Mouse (Mus musculus): ENCODE data around the gene Gna15.
A peak's percentile ranks its signal among the peaks of the same experiment; 100 is the strongest.

Gna15 gene

DNA sequence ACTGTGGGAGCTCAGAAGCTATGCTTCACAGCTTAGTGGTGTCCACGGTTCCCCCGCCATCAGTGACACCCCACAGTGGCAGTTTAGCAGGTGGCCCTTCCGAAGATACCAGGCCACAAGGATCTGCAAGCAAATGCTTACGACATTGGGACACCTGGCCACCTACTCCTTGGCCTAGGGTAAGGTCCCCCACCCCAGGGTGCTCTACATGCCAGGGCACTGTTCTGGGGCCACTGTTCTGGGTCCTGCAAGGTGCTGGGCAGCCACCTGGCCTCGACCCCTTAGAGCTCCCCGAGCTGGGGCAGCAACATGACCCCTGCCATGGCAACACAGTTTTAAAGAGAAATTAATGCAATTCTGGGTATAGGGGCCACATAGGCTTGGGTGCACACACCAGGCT, 28.9 kb downstream of the Gna15 start:
- DNase-seq: peak; percentile 72

DNA sequence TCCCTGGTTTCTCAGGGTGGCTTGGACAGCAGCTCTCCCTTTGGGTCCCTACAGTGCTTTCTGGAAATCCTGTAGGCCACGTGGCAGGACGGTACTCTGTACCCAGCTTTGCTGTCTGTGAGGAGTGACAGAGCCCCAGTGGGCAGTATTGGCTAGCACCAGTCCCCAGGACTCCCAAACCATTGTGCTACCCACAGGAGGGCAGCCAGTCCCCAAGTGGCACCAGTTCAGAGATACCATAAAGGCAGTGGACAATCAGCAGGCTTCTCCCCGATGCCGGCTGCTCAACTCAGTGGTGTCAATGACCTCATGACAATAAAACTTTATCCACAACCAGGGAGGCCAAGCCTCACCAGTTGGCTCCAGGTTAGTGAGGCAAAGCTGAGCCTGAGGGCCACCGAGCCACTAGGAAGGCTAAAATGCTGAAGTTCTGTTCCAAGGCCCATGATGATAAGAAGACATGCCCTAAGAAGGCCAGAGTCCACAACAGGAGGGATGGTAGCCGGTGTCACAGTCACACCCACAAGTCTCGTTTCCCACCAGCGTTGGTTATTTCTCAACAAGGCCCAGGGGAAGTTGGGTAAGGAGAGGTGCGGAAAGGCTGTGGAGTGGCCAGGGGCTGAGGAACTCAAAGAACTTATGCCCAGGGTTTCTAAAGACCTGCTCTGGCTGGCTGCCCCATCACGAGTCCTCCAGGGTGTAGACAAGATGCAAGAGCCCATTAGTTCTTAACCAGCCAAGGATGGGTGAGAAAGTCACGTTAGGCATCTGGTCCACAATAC, 29.6 kb downstream of the Gna15 start:
- DNase-seq: peak; percentile 63

DNA sequence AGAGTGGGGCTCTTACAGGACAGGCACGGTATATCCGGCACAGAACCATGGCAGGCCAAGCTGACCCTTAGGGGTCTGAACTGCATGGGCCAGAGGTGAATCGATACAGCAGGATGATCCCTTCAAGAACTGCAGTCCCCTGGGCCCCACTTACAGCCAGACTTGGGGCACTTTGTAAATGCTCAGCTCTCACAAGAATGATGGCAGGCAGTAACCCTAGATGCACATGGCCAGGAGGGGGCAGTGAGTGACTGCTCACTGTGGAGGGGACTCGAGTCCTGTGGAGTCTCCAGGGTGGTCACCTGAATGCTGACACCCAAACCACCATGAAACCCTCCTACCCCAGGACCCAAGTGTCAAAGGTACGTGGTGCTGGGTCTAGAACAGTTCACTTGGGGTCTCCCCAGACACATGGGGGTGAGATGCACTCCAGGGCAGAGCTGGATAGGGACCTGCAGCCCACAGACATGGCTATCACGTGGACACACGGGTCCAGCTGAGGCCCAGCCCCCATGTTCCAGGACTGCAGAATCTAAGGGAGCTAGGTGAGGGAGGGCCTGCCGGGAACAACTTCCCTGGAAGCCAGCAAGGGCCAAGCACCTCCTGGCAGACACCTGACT, 30.3 kb downstream of the Gna15 start:
- peak; percentile 55 for DNase-seq

DNA sequence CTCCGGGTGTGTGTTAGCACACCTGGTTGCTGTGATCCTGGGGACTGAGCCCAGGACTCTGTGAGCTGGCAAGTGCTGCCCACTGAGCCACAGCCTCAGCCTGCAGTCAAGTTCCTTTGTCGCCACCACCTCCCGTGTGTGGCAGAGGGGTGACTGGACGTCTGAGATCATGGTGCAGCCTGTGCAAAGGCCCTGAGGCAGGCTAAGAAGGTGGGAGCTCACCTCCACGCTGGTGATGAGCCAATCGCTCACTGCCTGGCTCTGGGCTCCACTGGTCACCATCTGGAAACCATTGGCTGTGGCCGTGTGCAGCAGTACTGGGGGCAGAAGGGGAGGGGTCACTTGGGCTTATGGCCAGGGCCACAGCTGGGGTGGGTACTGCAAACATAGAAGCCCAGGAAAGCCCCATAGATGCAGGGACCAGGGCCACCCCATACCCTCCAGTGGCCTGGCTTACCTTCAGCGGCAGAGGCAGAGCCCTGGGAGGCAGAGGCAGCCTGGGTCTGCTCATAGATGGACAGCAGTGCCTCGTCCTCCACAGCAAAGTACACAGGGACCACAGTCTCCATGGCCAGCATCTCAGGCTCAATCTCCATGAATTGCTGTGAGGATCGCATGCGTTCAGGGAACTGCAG, 31.3 kb downstream of the Gna15 start:
- DNase-seq: peak; percentile 57

DNA sequence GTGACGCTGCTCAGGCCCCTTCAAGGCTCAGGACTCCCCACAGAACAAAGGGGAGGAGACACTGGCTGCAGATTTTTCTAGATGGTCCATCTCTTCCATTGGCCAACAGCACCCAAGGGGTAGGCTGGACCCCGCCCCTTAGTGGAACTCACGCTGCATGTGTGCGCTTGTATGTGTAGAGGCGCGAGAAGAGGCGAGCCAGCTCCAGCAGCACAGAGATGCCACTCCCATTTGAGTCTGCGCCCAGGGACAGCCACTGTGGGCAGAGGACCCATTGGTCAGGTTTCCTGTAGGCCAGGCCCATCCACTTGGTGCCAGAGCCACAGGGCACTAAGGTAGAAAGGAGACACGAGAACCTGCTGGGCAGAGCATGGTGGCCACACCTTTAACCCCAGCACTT, 33.0 kb downstream of the Gna15 start:
- peak; percentile 46 for DNase-seq

DNA sequence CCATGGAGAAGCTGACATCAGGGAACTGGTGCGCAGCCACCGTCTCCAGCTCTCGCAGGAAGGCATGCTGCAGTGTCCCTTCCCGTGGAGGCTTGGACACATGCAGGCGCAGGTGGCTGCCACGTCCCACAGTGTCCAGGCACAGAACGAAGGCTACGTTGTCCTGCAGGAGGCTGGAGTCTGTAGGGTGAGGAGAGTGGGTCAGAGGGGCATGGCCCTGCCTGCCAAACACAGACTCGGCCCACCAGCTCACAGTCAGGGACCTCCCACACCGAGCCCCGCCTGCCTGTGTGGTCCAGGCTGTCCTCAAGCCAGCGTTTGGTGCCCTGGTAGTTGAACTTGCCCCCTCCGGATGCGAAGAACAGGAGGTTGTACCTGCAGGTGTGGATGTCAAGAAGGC, 34.1 kb downstream of the Gna15 start:
- DNase-seq: no peak

DNA sequence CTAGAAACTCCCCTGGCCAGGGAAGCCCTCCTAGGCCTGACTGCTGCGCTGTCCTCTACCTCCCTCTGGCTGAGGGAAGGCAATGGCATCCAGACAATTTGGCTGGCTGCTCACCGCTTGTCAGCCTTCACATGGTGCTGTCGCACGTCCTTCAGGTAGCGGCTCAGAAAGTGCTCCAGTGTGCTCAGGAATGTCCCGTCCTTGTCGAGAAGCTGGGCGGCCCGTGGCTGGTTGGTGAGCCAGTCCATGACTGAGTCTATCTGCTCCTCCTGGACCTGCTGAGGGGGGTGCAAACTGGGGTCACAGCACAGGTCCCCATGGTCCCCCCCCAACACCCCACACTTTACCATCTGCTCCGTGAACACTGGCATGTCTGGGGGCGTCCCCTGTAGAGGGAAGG, 35.9 kb downstream of the Gna15 start:
- DNase-seq: no peak

DNA sequence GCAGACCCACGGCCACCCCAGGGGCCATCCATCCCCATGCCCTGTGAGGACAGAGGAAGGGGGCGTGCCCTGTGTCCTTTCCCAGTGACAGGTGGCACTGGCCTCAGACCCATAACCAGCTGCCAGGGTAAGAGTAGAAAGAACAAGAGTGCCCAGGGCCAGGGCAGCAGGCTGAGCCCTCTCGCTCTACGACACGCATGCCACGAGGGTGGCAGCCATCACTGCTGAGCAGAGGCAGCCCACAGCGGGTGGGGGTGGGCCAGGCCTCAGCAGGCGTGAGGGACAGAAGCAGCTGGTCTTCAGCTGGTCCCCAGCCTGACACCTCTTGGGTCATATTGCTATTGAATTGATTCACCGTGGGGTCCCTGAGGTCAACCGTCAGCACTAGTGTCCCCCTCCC, 37.5 kb downstream of the Gna15 start:
- no peak for DNase-seq

DNA sequence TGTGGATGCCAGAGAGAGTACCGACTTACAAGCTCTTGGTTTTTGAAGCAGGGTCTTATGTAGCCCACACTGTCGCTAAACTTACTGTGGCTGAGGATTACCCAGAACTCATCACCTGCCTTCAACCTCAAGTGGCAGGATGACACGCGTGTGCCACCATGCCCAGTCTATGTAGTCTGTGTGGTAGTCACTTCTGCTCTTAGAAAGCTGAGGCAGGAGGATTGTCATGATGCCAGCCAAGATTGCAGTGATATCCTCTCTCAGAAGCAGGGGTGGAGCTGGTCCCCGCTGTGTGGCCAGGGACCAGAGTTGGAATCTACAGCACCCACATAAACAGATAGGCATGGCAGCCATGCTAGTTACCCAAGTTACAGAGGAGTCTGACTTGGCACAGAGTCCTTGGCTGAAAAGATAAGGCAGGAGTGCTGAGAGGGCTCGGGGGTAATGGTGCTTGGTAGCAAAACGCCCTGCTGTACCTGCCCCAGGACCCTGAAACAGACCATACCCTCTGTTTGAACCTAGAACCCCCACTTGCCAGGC, 38.5 kb downstream of the Gna15 start:
- DNase-seq: no peak

DNA sequence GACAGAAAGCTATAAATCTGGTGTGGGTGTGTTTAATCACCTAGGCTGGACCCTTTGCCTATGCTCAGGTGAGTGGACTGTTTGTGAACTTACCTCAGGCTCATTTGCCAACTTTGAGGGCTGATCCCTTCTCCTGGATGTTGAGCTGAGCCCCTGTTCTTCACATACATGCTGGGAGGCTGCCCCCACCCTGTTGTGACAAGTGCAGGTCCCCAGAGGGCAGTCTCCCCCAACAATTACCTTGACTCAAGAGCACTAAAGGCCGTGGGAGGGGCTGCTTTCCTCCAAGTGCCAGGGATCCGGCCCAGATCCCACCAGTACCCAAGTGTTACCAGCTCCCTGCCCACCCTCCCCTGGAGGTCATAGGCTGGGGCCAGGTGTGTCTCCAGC, 39.0 kb downstream of the Gna15 start:
- no peak for DNase-seq

DNA sequence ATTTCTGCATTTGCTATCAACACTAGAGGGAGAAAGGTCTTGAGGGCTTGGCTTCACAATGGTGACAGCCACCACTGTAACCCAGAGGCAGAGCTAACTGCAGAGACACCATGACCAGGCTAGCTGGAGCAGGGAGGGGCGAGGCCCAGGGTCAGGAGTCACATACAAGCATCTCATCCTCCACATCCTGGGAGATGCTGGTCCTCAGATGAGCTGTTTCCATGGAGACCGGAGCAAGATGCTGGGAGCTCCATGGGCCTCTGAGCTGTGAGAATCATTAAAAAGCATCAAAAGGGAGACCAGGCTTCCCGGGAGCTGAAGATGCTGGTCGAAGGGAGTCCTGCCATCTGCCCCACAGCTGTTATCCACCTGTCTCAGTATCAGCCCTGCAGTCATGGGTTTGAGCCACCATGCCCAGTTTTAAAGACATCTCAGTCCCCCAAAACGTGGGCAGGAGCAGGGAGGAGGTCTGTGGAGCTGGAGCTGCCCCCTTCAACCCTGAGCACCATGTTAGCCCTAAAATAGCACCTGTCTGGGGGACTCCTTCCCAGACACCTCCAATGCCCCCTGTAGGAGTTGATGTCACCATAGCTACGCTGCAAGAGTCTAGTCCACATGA, 39.5 kb downstream of the Gna15 start:
- no peak for DNase-seq

DNA sequence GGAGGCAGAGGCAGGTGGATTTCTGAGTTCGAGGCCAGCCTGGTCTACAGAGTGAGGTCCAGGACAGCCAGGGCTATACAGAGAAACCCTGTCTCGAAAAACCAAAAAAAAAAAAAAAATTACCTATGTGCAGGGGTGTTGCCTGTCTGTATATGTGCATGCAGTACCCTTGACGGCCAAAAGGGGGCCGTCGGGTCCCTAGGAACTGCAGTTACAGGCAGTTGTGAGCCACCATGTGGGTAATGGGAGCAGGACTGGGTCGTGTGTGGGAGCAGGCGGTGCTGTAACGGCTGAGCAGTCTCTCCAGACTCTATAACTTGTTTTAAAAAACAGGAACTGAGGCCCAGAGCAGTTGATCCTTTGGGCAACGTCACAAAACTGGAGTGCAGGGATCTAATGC, 40.0 kb downstream of the Gna15 start:
- no peak for DNase-seq

DNA sequence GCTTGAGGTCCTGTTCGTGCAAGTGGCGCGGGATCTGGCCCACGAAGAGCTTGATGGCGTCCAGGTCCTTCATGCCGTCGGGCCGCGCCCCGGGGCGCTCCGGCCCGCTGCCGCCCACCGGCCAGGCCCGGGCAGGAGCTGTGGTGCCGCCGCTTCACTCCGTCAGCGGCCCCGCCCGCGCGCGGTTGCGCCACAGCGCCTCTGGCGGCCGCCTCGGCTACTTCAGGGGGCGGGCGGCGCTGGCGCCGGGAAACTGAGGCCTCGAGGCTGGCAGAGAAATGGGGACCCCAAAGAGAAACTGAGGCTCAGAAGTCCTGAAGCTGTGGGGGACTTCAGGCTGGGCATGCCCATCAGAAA, 41.5 kb downstream of the Gna15 start, which contains the start of gene Celf5:
Celf5 (minus strand) TSS at position 177 of the 357 bp plus-strand sequence.
- peak; percentile 76 for DNase-seq

DNA sequence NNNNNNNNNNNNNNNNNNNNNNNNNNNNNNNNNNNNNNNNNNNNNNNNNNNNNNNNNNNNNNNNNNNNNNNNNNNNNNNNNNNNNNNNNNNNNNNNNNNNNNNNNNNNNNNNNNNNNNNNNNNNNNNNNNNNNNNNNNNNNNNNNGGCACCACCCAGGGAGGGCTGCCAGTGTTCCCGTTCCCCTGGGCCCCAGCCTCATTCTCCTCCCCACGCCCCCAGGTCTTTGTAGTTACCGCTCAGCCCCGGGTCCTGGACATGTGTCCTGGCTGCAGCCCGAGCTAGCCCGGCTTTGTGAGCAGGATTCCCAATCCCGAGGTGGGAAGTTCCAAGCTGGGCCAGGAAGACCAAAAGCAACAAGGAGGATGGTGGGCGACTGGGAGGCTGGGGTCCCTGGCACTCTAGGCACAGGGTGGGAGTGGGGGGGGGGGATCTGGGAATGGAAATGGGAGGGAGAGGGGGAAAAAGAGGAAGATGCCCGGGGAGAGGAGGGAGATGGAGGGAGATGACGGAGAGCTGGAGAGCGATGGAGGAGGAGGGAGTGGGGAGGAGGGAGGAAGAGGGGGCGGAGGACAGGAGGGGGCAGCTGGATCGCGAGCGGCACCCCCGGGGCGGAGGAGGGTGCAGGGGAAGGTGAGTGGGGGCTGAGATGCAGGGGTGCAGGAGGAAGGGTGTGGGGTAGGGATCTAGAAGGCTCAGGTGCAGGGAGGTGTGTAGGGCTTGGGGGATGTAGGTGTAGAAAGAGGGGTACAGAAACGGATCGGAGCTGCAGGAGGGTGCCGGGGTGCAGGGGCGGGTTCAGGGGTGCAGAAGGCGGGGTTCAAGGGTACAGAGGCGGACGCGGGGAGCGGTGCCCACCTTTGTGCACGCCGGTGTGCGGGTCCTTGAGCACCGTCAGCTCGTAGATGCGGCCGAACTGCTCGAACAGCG, 42.2 kb downstream of the Gna15 start:
- peak; percentile 63 for DNase-seq

DNA sequence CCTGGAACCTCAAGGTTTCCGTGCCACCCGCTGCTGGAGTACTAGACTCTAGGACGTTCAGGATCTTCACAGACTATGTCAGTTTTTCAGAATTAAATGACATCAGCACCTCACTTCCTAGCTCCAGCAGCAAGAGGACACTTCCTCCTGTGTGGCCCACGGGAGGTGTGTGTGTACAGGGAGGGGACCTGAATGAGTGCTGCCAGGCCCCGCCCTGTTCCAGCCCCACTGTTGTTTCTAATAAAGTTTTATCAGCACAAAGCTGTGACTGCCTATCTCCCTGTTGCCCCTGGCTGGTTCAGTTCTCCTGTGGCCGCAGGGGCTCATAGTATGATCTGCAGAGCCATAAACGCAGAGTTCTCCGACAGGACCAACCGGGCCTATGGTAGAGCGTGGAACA, 49.6 kb downstream of the Gna15 start:
- DNase-seq: no peak

DNA sequence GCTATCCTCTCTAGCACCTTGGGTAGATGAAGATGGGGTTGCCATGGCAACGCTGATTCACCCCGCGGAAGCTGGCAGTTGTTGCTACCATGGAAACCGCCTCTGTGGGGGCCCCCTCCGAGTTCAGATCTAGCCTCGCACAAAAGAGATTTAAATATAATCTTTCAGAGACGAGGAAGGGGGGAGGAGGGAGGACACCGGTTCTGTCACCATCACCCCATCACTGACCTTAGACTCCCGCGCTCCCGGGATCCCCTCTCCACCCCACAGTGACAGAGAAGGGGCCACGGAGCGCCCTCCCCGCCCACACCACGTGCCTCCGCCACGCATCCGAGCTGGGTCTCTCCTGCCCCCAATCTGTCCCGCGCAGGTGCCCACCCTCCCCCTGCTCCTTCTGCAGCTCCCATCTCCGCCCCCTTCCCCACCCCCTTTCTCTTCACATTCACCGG, 51.0 kb downstream of the Gna15 start:
- peak; percentile 70 for DNase-seq

DNA sequence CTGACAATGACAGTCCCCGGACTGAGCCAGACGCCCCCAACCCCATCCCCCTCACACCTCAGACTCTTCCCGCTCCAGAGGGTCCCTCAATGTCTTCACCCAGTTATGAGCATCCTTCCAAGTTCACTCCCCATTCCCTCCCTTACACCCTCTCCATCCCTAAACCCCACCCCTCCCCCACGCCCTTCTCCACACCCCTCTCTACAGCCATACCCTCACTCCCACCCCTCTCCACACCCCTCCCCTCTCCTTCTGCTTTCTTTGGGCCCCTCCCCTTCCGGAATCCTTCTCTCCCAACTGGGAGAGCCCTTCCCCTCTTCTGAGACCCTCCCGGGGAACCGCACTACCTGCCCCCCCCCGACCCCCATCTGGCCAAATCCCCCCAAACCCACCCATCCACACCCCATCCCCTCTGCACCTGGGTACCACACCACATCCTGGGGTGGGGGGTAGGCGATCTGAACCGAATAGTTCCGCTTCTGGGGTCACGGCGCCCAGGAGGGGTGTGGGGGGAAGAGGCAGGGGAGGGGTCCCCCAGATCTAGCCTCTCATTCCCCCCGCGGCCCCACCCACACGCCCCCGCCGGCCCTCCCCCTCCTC, 51.5 kb downstream of the Gna15 start:
- DNase-seq: no peak

DNA sequence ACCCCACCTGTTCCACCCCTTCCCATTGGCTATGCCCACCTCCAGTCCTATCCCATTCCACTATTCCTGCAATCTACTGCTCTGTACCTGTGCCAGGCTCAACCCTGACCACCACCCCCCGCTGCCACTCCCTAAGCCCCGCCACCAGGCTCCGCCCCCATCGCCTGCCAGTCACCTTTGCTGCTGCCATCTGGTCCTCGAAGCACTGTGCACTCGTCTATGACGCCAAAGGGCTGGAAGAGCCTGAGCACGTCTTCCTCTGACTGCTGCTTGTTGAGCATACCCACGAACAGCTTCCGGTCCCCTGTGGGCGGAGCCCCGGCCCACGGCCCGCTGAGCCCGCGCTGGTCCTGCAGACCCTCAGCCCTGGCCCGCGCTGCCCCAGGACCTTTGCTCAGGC, 53.6 kb downstream of the Gna15 start:
- no peak for DNase-seq

DNA sequence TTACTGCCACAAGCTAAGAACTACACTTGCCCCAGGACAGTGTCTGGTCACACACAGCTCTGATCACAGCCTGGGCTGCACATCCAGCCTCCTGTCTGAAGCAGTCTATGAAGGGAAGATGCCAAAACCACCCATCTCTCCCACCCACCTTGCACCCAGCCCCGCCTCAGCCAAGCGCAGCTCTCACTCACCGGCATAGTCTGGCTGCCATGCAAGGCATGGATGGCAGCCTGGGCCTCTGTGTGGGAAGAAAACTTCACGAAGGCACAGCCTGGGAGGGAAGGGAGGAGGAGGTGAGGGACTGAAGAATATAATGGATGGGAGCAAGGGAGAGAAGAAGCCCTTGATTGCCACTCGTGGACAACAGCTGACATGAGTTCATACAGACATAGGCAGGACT, 54.8 kb downstream of the Gna15 start:
- no peak for DNase-seq

DNA sequence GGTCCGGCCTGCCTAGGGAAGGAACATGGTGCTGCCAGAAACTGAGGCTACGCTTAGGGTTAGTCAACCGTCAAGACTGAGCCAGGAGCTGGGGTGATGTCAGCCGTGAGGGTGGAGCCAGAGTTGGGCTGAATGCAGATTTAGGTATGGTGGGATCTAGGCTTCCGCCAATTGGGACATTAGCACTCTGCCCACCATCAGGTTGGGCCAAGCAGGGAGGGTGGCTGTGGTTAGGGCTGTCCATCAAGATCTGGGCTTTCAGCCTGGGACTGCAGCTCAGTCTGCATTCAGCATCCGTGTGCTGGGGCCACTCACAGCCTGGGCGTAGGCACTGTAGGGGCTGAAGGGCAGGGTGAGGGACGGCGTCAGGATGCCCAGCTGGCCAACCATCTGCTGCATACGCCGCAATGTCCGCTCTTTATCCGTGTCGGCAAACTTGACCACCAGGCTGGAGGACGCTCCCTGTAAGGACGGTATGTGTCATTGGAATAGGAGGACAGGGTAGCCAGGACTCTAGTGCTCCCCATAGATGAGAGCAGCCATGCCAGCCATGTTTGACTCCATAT, 56.3 kb downstream of the Gna15 start:
- DNase-seq: no peak

DNA sequence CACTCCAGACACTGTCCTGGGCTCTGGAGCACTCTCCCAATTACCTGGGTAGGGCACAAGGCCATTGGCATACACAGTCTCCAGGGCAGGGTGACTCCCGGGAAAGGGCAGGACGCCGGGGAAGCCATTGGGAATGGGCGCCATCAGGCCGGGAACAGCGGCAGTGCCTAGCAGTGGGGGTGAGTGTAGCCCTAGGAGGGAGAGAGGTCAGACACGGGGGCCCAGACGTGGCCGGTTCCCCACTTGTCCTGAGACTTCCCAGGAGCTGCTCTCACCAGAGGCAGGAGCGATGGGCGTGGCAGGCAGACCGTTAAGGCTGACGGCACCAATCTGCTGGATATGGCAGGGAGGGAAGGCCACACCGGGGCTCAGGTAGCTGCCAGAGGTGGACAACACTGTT, 57.1 kb downstream of the Gna15 start:
- no peak for DNase-seq

DNA sequence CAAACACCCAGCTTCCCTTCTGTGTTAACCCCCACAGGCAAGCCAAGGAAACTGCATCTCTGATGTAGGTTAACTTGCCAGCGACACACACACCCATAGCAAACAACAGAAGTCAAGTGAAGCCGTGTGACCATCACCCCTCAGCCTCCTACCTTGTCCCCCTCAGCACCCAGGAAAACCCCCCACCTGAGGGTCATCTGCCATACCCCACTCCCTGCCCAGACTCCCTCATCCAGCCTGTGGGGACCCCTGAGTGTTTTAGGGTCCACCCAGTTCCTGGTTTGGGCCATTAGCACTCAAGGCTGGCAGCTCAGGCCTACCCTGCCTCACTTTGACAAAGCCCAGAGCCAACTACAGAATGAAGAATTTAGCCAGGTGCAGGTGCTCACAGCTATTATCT, 58.0 kb downstream of the Gna15 start:
- DNase-seq: no peak
